Mouse (Mus musculus) 3T3-L1 (cell line): Measurements from ENCODE around the gene Gm26602.
A peak's percentile ranks its signal among the peaks of the same experiment; 100 is the strongest.
"Not testable (repeated sequence)": the region's sequence is repeated elsewhere in the genome, so short reads cannot be mapped to it uniquely, and the experiment has no call there.

Experiments used
- DNase-seq: peaks from one replicate; pipeline ENCODE4 v3.0.0-alpha.2; 2015; ENCODE audit warnings: low read depth, low spot score

Gm26602 gene

GRCm38 (mm10) chr10:79884938-79885337 is 25.7 kb upstream of the Gm26602 start:
- not testable (repeated sequence) for DNase-seq

GRCm38 (mm10) chr10:79886054-79886453 is 24.6 kb upstream of the Gm26602 start, which contains the start of gene Elane:
Gene Elane, plus strand, starts transcription at chr10:79886247.
- no peak for DNase-seq

GRCm38 (mm10) chr10:79886611-79887010 is 24.0 kb upstream of the Gm26602 start:
- DNase-seq, result no peak

GRCm38 (mm10) chr10:79889386-79889785 is 21.3 kb upstream of the Gm26602 start:
- no peak for DNase-seq

- DNase-seq, result no peak
These were observed 20.0 kb upstream of the Gm26602 start, which contains the start of gene Cfd for GRCm38 (mm10) chr10:79890670-79891069. Gene Cfd, plus strand, starts transcription at chr10:79890853.

- DNase-seq, result peak; percentile 79
These were observed 18.1 kb upstream of the Gm26602 start for GRCm38 (mm10) chr10:79892451-79893118.

- DNase-seq, result no peak
These were observed 14.3 kb upstream of the Gm26602 start for GRCm38 (mm10) chr10:79896306-79896705.

GRCm38 (mm10) chr10:79896814-79897213 is 13.8 kb upstream of the Gm26602 start:
- DNase-seq, result peak; percentile 14

GRCm38 (mm10) chr10:79897316-79898245 is 13.1 kb upstream of the Gm26602 start:
- no peak for DNase-seq

- DNase-seq, result peak; percentile 33
These were observed 9.7 kb upstream of the Gm26602 start for GRCm38 (mm10) chr10:79900951-79901410.

- no peak for DNase-seq
These were observed 3.9 kb upstream of the Gm26602 start for GRCm38 (mm10) chr10:79906712-79907111.

GRCm38 (mm10) chr10:79907415-79907814 is 3.2 kb upstream of the Gm26602 start:
- no peak for DNase-seq

GRCm38 (mm10) chr10:79908167-79909091 is 2.2 kb upstream of the Gm26602 start, which contains the start of gene Med16:
Gene Med16, minus strand, starts transcription at chr10:79908923.
- peak; percentile 96 for DNase-seq

- DNase-seq, result peak; percentile 75
These were observed 1.3 kb upstream of the Gm26602 start for GRCm38 (mm10) chr10:79909092-79909922.

- DNase-seq, result no peak
These were observed 1.8 kb downstream of the Gm26602 start for GRCm38 (mm10) chr10:79912412-79912811.

GRCm38 (mm10) chr10:79914131-79914947 is 3.7 kb downstream of the Gm26602 start:
- DNase-seq, result no peak

GRCm38 (mm10) chr10:79914948-79915596 is 4.4 kb downstream of the Gm26602 start:
- no peak for DNase-seq

- DNase-seq, result no peak
These were observed 5.4 kb downstream of the Gm26602 start for GRCm38 (mm10) chr10:79916081-79916480.
